Mouse (Mus musculus) MEL (cell line): ENCODE measurements around the gene Unc119. TPM values are rescaled to one million over a fixed set of nuclear protein-coding genes. Genes with fewer than 3 reads are reported as not detected.
A peak's percentile ranks its signal among the peaks of the same experiment; 100 is the strongest.

Experiments used
- DNase-seq: peaks from one replicate; pipeline ENCODE4 v3.0.0; 2011; ENCODE audit warnings: low read depth, low spot score
- H3K27ac ChIP-seq: 2 replicates; pipeline ENCODE4 v1.5.1; 2012; ENCODE audit warnings: low read depth, mild to moderate bottlenecking, control low read depth, low read length, moderate library complexity; ENCODE audit not compliant: control insufficient read depth
- H3K27me3 ChIP-seq, 2 experiments: fragments of 150-350 bp in 1 of 2; sonication (generic) in 1 of 2; 2 replicates each; pipeline ENCODE4 v1.6.1; 2012; ENCODE audit warnings: low read length in 2 of 2, mild to moderate bottlenecking in 2 of 2, improper control_type of control experiment in 1 of 2, moderate library complexity in 1 of 2; ENCODE audit not compliant: insufficient read depth in 2 of 2, control insufficient read depth in 1 of 2
- H3K36me3 ChIP-seq, 2 experiments: 2 replicates each; pipeline ENCODE4 v1.6.1; 2012 to 2014; ENCODE audit warnings: low read length in 2 of 2, improper control_type of control experiment in 1 of 2, inconsistent platforms in 1 of 2, mild to moderate bottlenecking in 1 of 2; ENCODE audit not compliant: insufficient read depth in 2 of 2, control insufficient read depth in 1 of 2
- H3K4me1 ChIP-seq, 2 experiments: fragments of 150-350 bp in 1 of 2; sonication (generic) in 1 of 2; 2 replicates each; pipeline ENCODE4 v1.6.1; 2012; ENCODE audit warnings: low read length in 2 of 2, improper control_type of control experiment in 1 of 2, mild to moderate bottlenecking in 1 of 2; ENCODE audit not compliant: insufficient read depth in 2 of 2, control insufficient read depth in 1 of 2
- H3K4me3 ChIP-seq, 2 experiments: fragments of 150-350 bp in 1 of 2; sonication (generic) in 1 of 2; 2 replicates each; pipeline ENCODE4 v1.5.1; 2012; ENCODE audit warnings: low read depth in 2 of 2, low read length in 2 of 2, mild to moderate bottlenecking in 2 of 2, moderate library complexity in 2 of 2, control low read depth in 1 of 2, improper control_type of control experiment in 1 of 2; ENCODE audit not compliant: control insufficient read depth in 1 of 2, insufficient read depth in 1 of 2
- H3K79me2 ChIP-seq: 2 replicates; pipeline ENCODE4 v1.6.1; 2012; ENCODE audit warnings: mild to moderate bottlenecking, low read length, moderate library complexity; ENCODE audit not compliant: control insufficient read depth, poor library complexity, insufficient read depth
- H3K9ac ChIP-seq: 2 replicates; pipeline ENCODE4 v1.6.1; 2012; ENCODE audit warnings: low read depth, mild to moderate bottlenecking, control low read depth, low read length, moderate library complexity; ENCODE audit not compliant: control insufficient read depth, poor library complexity, severe bottlenecking
- H3K9me3 ChIP-seq: fragments of 150-350 bp; sonication (generic); replicated peaks from 2 replicates; pipeline ENCODE4 v1.6.1; 2012; ENCODE audit warnings: mild to moderate bottlenecking, low read length, improper control_type of control experiment, moderate library complexity; ENCODE audit not compliant: insufficient read depth
- BHLHE40 ChIP-seq: IDR thresholded peaks from 2 replicates; pipeline ENCODE4 v1.6.1; 2012; ENCODE audit warnings: low read depth, mild to moderate bottlenecking, inconsistent platforms, low read length, improper control_type of control experiment, borderline replicate concordance
- CTCF ChIP-seq, 3 experiments: IDR thresholded peaks in 2 of 3; conservative IDR thresholded peaks in 1 of 3; 2 replicates each; pipeline ENCODE4 v1.5.1; 2011 to 2012; ENCODE audit warnings: low read length in 3 of 3, low read depth in 2 of 3, mild to moderate bottlenecking in 2 of 3, improper control_type of control experiment in 1 of 3, inconsistent platforms in 1 of 3, mixed read lengths in 1 of 3, moderate library complexity in 1 of 3; ENCODE audit not compliant: control insufficient read depth in 1 of 3, insufficient read depth in 1 of 3, poor library complexity in 1 of 3, severe bottlenecking in 1 of 3
- E2F4 ChIP-seq: IDR thresholded peaks from 2 replicates; pipeline ENCODE4 v1.6.1; 2011; ENCODE audit warnings: low read depth, low read length, improper control_type of control experiment, borderline replicate concordance
- GABPA ChIP-seq: IDR thresholded peaks from 2 replicates; pipeline ENCODE4 v1.6.1; 2012; ENCODE audit warnings: low read depth, mild to moderate bottlenecking, inconsistent platforms, low read length, improper control_type of control experiment, moderate library complexity
- GATA1 ChIP-seq: IDR thresholded peaks from 2 replicates; pipeline ENCODE4 v1.6.1; 2011; ENCODE audit warnings: low read depth, low read length, improper control_type of control experiment
- HCFC1 ChIP-seq: IDR thresholded peaks from 2 replicates; pipeline ENCODE4 v1.6.1; 2012; ENCODE audit warnings: low read depth, mild to moderate bottlenecking, inconsistent platforms, low read length, improper control_type of control experiment, moderate library complexity
- JUND ChIP-seq: IDR thresholded peaks from 2 replicates; pipeline ENCODE4 v1.6.1; 2011; ENCODE audit warnings: low read depth, mild to moderate bottlenecking, improper control_type of control experiment, low read length
- KAT2A ChIP-seq: conservative IDR thresholded peaks from 2 replicates; pipeline ENCODE4 v1.6.1; 2012; ENCODE audit warnings: low read depth, low read length, improper control_type of control experiment, inconsistent platforms
- MAFK ChIP-seq: IDR thresholded peaks from 2 replicates; pipeline ENCODE4 v1.6.1; 2011; ENCODE audit warnings: low read depth, mild to moderate bottlenecking, low read length, improper control_type of control experiment, borderline replicate concordance
- MAX ChIP-seq: IDR thresholded peaks from 2 replicates; pipeline ENCODE4 v1.6.1; 2011; ENCODE audit warnings: low read length, improper control_type of control experiment
- MEF2A ChIP-seq: IDR thresholded peaks from 2 replicates; pipeline ENCODE4 v1.6.1; 2014; ENCODE audit warnings: low read depth, mild to moderate bottlenecking, inconsistent platforms, low read length, improper control_type of control experiment; ENCODE audit not compliant: poor library complexity, insufficient replicate concordance, severe bottlenecking; ENCODE audit errors: extremely low read depth
- NELFE ChIP-seq: IDR thresholded peaks from 2 replicates; pipeline ENCODE4 v1.6.1; 2011; ENCODE audit warnings: low read depth, low read length, improper control_type of control experiment
- POLR2A ChIP-seq, 2 experiments: IDR thresholded peaks; 2 replicates each; pipeline ENCODE4 v1.6.1; 2011 to 2012; ENCODE audit warnings: low read length in 2 of 2, mild to moderate bottlenecking in 2 of 2, control low read depth in 1 of 2, improper control_type of control experiment in 1 of 2, low read depth in 1 of 2, moderate library complexity in 1 of 2; ENCODE audit not compliant: control insufficient read depth in 1 of 2, insufficient read depth in 1 of 2, poor library complexity in 1 of 2
- RAD21 ChIP-seq: IDR thresholded peaks from 2 replicates; pipeline ENCODE4 v1.6.1; 2011; ENCODE audit warnings: mild to moderate bottlenecking, low read depth, low read length, improper control_type of control experiment
- TAL1 ChIP-seq: IDR thresholded peaks from 2 replicates; pipeline ENCODE4 v1.6.1; 2012; ENCODE audit warnings: mild to moderate bottlenecking, inconsistent platforms, low read length, moderate library complexity, mixed read lengths
- TBP ChIP-seq: IDR thresholded peaks from 2 replicates; pipeline ENCODE4 v1.8.0; 2011; ENCODE audit warnings: low read depth, low read length, improper control_type of control experiment
- UBTF ChIP-seq: IDR thresholded peaks from 2 replicates; pipeline ENCODE4 v1.6.1; 2012; ENCODE audit warnings: low read depth, mild to moderate bottlenecking, inconsistent platforms, low read length, improper control_type of control experiment, moderate library complexity, borderline replicate concordance; ENCODE audit not compliant: insufficient read depth
- ZC3H11A ChIP-seq: IDR thresholded peaks from 2 replicates; pipeline ENCODE4 v1.6.1; 2012; ENCODE audit warnings: low read depth, mild to moderate bottlenecking, inconsistent platforms, low read length, improper control_type of control experiment
- ZKSCAN1 ChIP-seq: IDR thresholded peaks from 2 replicates; pipeline ENCODE4 v1.6.1; 2012; ENCODE audit warnings: low read depth, mild to moderate bottlenecking, inconsistent platforms, low read length, improper control_type of control experiment, moderate library complexity
- ZMIZ1 ChIP-seq: IDR thresholded peaks from 2 replicates; pipeline ENCODE4 v1.6.1; 2012; ENCODE audit warnings: low read depth, mild to moderate bottlenecking, inconsistent platforms, low read length, improper control_type of control experiment, moderate library complexity
- ZNF384 ChIP-seq: IDR thresholded peaks from 2 replicates; pipeline ENCODE4 v1.6.1; 2012; ENCODE audit warnings: low read depth, mild to moderate bottlenecking, inconsistent platforms, low read length, improper control_type of control experiment
- polyA plus RNA-seq, 2 experiments: library from polyadenylated mRNA; stranded (reverse) in 1 of 2; unstranded in 1 of 2; fragments of >175 nt in 1 of 2; fragments of >200 nt in 1 of 2; gene quantifications; 2 replicates each; pipeline versions ENCODE4 v1.2.1 to v1.2.4; 2012; ENCODE audit warnings: low replicate concordance in 2 of 2, low read depth in 1 of 2; ENCODE audit not compliant: insufficient read length in 2 of 2, insufficient read depth in 1 of 2, missing spikeins in 1 of 2
- total RNA-seq: library from RNA; depleted of rRNA; stranded (reverse); fragments of 300-350 nt; gene quantifications from 2 replicates; pipeline ENCODE4 v1.2.3, GENCODE M21; 2012

Unc119 gene
- total and polyA plus RNA-seq, 3 experiments: 61.7 to 140 TPM; not detected in 1

GRCm38 (mm10) chr11:78344328-78344889, 1.1 kb downstream of the Unc119 start (continued):
- TF ChIP-seq E2F4: no peak
- TF ChIP-seq ZKSCAN1: no peak
- TF ChIP-seq CTCF (IDR thresholded peaks at IDR 0.05 in 2 of 3, conservative IDR thresholded peaks at IDR 0.05 in 1 of 3; ENCODE audit: control insufficient read depth in 1 of 3, insufficient read depth in 1 of 3, low read depth in 2 of 3, low read length in 3 of 3, poor library complexity in 1 of 3, severe bottlenecking in 1 of 3): no peak
- TF ChIP-seq HCFC1: no peak; the same call in 1 of the 2 replicates
- TF ChIP-seq GATA1: peak; percentile 86
- TF ChIP-seq MAX: peak; percentile 77
- no peak for TF ChIP-seq KAT2A
- peak; percentile 89 for TF ChIP-seq ZNF384
- 0 out of 2 replicates have a peak, but pooled peaks have one; percentile 40 for TF ChIP-seq MEF2A
- TF ChIP-seq POLR2A (IDR thresholded peaks at IDR 0.05; ENCODE audit: control insufficient read depth in 1 of 2, insufficient read depth in 1 of 2, low read depth in 1 of 2, low read length in 2 of 2, poor library complexity in 1 of 2): 0 out of 4 replicates have a peak, but pooled peaks of 1 of the 2 experiments have one; percentile 22
- TF ChIP-seq RAD21: no peak
- no peak for TF ChIP-seq MAFK

GRCm38 (mm10) chr11:78344890-78345715, 1.8 kb downstream of the Unc119 start:
- Histone ChIP-seq H3K79me2 (peaks cover 9% of the 10 kb centered on the region), H3K4me1 (peaks cover 13 to 25% of the 10 kb centered on the region in 2 experiments), H3K27me3 (no peaks in the 10 kb centered on the region), H3K27ac (peak overlapping the region; percentile 56), H3K9me3 (no peaks in the 10 kb centered on the region), H3K4me3 (peak overlapping the region; percentile 39 to 55), H3K36me3 (peaks cover 0 to 21% of the 10 kb centered on the region in 2 experiments; a peak in 2 of 4 replicates), H3K9ac (peak overlapping the region; percentile 27)
- DNase-seq: peak; percentile 67
- no peak for TF ChIP-seq JUND
- TF ChIP-seq TAL1: no peak
- no peak for TF ChIP-seq NELFE
- TF ChIP-seq ZC3H11A: no peak
- TF ChIP-seq GABPA: no peak
- TF ChIP-seq TBP: no peak; the same call in 1 of the 2 replicates
- TF ChIP-seq MAX: peak; percentile 20; the same call in 1 of the 2 replicates
- TF ChIP-seq BHLHE40: no peak
- 0 out of 2 replicates have a peak, but pooled peaks have one; percentile 18 for TF ChIP-seq UBTF
- no peak for TF ChIP-seq MEF2A
- no peak for TF ChIP-seq ZMIZ1
- TF ChIP-seq KAT2A: no peak
